Mouse (Mus musculus) hindlimb bud, embryonic 11.5 days (tissue): ENCODE data around the gene Tmem131.
"Not testable (repeated sequence)": the region's sequence is repeated elsewhere in the genome, so short reads cannot be mapped to it uniquely, and the experiment has no call there.

Experiments
- DNase-seq: peaks from one replicate; pipeline ENCODE4 v3.0.0-alpha.2; 2012; ENCODE audit warnings: low read depth, low spot score; ENCODE audit errors: extremely low spot score

The Tmem131 gene

DNA sequence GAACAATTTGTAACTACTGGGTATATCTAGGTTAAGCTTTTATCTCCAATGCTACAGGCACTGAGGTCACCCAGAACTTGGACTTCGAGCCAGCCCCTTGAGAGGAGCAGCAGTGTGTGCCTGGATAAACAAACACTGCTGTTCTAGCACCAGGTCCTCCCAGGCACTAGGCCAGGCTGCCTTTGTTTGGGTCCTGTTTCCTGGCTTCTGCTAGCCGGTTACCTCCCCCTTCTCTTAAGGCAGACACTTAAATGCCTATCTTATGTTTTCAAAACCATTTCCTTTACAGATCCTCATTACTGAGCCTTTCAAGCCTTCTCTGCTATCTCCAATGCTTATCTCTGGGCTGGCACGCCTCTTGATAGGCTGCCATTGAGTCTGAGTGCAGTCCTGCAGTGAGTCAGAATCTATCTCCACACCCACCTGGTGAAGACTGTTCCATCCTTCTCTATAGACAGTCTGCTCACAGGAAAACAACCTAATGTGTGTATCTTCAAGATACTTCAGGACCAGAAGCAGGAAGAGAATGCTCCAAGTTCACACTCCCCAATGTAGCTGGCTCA, 23.2 kb downstream of the Tmem131 start:
- DNase-seq = no peak

DNA sequence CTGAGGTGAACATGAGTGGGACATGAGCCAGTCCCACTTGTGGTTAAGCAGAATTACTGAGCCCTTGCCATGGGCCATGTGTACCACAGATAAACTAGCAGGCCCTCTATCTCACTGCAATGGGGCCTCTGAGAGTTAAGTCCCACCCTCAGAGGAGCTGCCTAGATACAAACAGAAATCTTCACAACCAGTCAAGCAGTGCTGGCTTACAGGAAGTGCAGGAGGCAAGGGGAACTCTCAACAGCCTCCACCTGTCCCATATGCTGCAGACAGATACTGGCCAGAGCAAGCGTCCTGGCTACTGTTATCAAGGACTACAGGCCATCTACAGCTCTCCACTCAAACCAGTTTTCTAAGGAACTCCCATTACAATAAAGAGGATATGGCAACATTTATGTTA, 23.7 kb downstream of the Tmem131 start:
- no peak for DNase-seq

DNA sequence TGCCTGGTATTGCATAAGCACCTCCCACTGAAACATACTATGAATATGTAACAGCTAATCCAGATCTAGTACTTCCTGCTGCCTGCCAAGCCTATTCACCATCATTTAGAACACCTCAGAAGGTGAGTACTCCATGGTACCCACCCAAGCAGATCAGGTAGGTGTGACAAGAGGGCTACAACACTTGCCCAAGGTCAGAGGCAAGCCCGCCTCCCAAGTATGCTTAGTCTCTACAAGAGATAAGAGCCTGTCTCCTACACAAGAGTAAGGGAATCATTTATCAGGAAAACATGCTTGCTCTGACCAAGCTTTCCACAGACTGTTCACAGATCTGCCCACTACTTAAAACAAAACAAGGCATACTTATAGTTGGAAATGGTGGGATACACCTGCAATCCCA, 26.0 kb downstream of the Tmem131 start:
- DNase-seq = no peak

DNA sequence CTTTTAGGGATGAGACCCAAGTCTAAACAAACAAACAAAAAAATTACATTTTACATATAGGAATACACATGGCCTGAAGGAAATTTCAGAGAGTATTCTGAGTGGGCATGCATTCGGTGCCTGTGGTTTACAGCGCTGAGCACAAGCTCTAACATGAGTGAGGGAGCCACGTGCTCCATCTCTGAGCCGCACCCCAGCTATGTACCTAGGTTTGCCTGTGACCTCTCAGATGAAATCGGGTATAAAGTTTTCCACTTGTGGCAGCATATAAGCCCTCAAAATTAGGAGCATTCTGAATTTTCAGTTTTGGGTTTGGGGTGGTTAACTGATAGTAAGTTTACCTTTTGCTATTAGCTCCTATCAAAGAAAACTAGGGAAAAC, 28.3 kb downstream of the Tmem131 start:
- DNase-seq = no peak

DNA sequence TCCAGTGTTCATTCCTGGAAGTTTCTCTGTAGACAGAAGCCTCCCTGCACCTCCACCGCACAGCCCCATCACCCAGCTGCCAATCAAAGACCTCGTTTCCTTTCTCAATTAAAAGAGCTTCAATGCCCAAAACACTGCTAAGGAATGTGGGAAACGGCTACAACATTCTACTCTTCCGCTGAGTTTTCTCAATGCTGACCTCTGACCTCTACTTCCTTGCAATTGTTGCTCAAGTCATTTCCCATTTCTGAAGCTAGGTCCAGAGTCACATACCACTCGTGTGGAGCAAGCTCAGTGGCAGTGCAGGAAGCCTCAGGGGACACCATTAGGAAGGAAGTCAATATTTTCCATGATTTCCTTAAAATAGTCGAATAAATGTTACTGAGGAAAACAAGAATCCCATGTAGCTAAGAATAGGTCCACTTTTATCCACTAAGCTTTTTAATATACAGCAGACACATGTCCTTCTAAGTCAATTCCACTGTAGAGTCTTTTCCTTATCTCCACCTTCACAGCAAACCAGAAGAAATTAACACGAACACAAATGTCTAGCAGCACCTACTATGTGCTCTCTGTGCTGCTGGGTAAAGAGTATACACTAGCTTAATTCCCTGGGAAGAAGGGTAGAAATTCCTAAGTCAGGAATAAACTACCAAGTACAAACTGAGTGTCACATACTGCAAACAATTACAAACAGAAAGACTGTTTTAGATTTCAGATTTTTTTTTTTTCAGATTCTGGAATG, 28.8 kb downstream of the Tmem131 start:
- DNase-seq = peak; percentile 44

DNA sequence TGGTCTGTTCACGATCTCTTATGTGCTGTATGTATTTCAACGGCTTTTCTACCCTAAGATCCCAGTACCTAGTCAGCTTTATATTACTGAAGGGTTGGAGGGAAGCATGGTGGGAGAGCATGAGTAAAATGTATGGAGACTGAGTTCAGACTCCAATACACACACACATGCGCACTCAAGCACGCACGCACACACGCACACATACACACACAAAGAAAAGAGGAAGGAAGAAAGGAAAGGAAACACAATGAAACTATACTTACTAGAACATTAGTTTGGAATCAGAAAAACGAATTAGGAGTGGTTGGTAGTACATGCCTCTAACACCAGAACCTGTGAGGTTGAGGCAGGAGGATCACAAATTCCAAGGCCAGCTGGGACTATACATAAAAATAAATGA, 29.7 kb downstream of the Tmem131 start:
- DNase-seq = no peak

DNA sequence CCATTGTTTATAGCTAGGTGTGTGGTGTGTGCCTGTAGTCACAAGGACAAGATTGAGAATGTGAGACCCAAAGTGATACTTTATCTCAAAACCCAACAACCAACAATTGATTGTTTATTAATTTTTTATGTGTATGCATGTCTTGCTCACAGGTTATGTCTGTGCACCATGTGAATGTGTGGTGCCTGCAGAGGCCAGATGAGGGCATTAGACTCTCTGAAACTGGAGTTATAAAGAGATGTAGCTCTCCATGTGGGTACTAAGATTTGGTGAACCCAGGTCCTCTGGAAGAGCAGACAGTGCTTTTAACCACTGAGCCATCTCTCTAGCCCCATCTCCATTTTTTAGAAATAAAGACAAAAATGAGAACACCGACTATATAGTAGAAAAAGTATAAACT, 31.2 kb downstream of the Tmem131 start:
- DNase-seq = no peak

DNA sequence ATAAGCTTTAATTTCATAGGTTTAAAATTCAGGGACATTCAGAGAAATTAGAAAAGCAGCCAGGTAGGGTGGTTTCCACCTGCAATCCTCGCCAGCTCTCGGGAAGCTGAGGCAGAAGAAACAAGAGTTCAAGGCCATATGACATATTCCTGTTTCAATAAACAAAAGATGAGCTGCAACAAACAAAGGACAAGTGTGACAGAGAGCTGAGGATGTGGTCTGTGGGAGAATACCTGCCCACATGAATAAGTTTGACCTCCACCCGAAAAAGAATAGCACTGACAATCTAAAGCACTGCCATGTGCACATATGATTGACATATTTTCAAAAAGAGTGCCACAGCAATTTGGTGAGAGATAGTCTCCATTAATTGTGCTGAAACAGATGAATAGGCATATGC, 31.9 kb downstream of the Tmem131 start:
- no peak for DNase-seq

DNA sequence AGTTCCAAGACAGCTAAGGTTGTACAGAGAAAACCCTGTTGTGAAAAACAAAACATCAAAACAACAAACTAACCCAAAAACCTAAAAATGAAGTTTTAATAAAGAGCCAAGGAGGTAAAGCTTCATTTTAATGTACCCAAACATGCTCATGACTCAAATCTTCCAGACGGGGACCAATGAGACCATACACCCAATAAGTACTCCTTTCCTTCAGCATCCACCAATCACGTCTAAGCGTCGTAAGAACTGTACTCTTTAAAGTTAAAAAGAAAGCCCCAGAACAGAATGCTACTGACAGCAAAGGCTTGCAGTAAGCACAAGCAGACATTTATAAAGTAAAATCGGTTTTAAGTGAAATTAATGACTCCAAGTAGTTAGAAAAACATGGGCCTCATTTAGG, 33.1 kb downstream of the Tmem131 start:
- no peak for DNase-seq

DNA sequence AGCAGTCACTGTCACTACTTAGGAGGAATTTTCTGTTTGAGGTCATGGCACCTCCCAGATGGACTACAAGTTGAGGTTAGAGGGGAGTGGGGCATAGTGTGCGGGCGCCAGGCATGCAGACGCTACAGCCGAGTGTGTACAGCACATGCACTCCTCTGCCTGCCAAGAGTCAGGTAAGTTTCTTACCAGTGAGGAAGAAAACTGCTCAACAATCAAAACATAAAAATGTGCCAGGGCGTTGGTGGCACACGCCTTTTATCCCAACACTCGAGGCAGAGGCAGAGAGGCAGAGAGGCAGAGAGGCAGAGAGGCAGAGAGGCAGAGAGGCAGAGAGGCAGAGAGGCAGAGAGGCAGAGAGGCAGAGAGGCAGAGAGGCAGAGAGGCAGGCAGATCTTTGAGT, 33.5 kb downstream of the Tmem131 start:
- not testable (repeated sequence) for DNase-seq

DNA sequence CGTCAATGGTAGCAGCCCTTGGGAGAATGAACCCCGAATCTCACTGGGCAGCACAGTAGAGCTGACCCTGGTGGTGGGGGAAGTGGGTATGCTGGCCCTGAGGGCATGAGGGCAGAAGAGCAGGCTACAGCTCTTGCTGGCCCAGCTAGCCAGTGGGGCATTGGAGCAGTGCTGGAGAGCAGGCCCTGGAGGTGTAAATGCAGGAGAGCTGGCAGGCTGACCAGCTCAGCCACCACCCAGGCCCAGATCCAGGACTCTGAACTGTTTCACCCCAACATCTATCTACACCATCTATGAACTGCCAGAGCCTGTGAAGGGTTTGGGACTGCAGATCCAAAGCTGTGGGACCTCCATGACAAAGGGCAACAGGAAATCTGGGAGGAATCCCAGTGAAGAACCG, 38.2 kb downstream of the Tmem131 start:
- no peak for DNase-seq

DNA sequence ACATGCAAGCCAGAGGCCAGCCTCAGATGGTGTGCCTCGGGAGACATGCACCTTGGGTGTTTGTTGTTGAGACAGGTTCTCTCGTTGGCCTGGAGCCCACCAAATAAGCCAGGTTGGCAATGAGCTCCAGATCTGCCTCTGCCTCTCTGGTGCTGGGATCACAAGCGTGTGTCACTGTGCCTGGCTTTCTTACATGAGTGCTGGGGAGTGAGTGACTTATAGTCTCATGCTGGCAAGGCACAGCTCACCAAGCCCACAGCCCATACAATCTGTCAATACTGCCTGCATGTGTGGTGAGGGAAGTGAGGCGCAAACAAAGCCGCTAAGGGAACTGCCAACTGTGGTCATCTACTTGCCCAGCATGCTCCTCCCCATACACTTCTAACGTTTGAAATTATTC, 39.0 kb downstream of the Tmem131 start:
- DNase-seq = no peak

DNA sequence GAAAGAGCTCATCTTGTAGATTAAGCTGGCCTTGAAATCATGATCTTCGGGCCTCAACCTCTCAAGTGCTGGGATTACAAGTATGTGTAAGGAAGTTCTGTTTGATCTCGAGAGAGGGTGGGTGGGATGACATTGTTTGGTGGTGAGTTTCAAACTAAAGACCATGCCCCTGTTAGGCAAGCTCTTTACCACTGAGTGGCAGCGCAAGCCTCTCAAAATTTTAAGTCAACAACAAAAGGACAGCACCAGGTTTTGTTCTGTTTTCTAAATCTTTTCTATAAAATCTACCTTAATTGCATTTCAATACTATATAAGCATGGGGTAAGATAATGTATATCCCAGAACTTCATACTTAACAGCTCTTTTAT, 39.4 kb downstream of the Tmem131 start:
- no peak for DNase-seq

DNA sequence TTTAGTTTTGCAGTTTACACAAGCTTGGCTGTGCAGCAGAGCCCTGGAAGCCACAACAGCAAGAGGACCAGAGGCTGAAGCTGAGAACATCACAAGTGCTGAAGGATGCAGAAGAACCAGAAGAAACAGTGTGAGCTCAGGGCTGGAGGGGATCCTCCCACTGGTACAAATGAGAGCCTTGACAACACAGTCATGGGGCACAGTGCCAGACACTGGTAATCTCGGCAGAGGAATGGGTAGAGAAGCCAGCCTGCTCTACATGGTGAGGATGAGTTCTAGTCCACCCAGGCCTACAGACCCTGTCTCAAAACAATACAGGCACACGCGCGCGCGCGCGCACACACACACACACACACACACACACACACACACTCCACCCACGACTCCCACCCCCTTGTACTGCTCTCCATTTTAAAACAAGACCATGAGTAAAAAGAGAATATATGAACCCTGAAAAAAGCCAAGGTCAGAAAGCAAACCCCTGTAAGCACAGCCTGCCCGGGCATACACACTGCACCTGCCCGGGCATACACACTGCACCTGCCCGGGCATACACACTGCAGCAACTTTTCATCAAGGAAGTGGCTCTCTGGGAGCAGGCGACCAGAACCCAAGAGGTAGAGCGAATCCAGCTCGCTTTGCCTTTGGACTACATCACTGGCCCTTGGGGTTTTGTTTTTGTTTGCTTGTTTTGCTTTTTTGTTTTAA, 39.9 kb downstream of the Tmem131 start:
- no peak for DNase-seq

DNA sequence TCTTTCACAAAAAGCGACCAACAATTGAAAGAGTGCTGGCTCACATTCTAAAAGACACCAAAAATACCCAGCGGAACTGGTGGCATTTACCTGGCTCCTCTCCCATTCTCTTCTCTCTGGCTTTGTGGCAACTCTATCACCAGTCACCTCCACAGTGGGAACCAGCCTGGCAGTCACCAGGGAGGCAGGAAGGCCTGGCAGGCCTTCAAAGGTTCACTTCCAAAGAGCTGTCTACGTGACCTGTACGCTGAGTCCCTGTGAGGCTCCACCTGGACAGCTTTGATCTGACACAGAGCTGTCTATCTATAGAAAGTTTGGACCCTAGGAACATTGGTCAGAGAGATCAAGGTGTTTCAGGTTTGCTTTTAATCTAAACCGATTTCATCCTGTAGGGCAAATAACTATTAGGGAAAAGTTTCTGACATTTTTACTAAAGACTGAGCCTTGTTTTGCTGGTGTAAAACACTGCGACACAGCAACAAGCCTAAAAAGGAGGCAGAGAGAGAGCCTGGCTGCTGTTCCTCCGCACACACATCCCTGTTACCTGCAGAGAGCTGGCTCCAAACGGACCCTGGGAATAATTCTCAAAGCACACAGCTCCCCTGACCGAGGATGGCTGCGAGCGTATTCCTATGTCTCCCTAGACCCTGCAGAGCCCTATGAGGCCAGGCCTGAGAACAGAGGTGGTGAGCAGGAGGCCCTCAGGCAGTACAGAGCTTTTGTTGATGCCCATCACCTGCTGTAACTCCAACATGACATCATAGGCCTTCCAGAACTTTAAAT, 40.7 kb downstream of the Tmem131 start:
- no peak for DNase-seq

DNA sequence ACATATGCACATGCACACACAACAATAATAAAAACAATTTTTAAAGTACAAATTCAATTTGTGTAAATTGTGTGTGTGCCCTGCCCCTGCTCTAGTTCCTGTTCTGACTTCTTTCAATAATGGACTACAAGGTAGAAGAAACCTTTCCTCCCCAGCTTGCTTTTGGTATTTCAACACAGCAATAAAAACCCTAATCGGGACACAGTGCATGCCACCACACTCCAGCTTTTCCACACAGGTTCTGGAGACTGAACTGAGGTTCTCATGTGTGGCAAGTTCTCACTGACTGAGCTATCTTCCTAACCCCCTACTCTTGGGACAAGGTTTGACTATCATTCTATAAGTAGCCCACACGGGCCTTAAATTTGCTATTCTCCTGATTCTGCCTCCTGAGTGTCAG, 43.8 kb downstream of the Tmem131 start:
- DNase-seq = no peak

DNA sequence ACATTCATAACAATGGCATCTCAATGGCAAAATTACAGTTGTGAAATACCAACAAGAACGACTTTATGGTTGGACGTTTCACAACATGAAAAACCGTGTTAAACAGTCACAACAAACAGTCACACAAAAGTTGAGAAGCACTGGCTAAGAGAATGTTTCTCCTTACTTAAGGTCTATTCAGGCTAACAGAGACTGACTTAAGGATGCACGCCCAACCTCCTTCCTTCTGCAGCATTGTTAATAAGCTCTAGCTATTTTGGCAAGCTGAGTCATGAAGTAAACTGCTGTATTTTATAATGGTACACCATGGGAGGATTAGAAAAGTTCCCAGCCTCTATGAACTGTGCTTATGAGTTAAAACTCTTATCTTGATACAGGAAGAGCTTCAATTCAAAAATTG, 47.0 kb downstream of the Tmem131 start:
- no peak for DNase-seq

DNA sequence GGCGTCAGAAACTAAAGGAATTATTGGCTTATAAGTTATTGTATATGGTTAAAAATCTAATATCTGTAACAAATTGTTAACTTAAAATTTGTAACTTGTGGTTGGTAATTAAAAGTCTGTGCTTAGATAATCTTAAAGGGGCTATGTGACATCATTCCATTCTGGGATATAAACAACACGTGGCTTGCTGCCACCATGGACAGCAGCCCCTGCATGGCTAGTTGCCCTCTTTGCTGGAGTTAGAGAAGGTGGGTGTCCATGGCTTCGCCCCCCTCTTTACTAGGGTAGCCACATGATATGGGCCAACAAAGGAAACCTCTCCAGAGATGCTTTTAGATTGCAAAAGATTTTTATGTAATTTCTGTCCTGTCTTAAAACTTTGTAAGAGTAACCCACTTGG, 48.0 kb downstream of the Tmem131 start:
- DNase-seq = no peak

DNA sequence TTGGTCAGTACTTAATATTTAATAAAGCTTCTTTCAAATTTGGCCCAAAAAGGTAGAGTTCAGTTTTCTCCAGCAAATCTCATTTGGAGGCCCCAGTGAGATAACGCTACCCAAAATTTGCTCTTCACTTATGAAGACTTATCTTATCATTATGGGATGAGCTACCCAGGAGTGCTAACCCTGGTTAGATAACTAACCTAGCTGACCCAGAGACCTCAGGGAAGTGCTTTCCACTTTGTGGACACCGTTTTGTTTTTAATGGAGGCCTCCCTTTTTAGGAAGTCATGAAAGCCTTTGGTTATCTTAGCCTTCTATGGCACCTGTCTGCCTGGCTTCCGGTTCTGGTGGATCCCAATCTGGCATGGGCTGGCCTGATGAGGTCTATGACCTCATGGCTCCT, 49.3 kb downstream of the Tmem131 start:
- no peak for DNase-seq

DNA sequence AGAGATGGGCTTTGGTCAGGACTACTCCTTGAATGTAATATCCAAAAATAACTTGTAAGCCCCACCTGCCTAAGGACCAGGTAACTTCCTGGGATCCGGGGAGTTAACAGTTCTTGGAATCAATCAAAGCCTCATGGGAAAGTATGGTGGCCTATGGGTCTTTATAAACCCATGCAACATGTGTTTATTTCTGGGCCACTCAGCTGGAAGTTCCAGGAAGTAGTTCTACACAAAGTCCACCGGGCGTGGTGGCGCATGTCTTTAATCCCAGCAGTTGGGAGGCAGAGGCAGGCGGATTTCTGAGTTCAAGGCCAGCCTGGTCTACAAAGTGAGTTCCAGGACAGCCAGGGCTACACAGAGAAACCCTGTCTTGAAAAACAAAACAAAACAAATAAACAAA, 49.7 kb downstream of the Tmem131 start:
- DNase-seq = not testable (repeated sequence)

DNA sequence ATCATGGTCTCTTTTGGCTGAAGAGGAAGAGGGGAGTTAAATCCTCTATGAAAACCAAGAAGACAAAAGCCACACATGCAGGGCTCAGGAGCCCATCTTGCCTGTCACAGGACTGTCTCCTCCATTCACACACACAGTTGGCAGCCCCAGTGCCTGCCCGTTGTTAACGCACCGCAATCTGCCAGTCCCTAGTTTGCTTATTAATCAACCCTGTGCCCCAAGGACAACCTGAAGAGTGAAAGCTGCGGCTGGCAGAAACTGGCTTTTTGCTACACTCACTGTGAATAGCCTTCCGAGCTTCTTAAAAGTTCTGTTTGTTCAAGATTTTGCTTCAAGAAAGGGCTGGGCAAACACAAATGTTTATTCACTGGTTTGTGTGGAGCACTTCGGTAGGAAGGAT, 50.3 kb downstream of the Tmem131 start:
- no peak for DNase-seq

DNA sequence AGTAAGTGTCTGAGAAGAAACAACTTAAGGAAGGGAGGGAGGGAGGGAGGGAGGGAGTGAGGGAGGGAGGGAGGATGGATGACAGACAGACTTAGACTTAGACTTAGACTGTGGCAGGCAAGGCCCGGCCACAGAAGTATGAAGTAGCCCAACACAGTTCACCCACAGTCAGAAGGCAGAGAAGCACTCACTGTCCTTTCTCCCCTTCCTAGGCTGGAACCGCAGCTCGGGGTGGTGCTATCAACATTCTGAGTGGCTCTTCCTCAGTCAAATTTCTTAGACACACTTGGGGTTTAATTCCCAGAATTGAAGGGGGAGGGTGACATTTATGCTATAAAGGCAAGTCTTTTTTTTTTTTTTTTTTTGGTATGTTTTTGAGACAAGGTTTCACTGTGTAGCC, 51.0 kb downstream of the Tmem131 start:
- no peak for DNase-seq
